Mouse (Mus musculus) adrenal gland (tissue): ENCODE results near the gene D630045J12Rik.

Source experiments
- intact Hi-C: fragments of 180-260 bp; cut with DNase I; formaldehyde crosslinking; loops from one replicate; pipeline ENCODE4 v1.15.1; 2025

The D630045J12Rik gene

DNA sequence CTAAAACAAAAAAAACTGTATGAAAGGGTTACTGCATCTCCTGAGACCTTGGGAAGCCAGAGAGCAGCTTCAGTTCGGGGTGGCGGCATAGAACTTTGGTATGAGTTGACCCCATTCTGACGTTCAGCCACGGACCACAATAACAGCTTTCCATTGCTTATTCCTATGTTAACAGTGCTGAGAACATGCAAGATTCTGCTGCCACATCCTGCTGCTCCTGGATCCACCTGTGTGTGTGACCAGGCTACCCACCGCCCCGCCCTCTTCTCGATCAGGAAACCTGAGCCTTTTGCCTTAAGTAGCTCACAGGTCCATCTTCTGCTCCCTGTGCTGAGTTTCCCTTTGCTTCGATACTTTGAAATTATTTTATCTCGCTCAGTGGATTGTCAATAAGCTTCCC lies 147.9 kb downstream of the D630045J12Rik start:
- intact Hi-C loops, result no loop called here

DNA sequence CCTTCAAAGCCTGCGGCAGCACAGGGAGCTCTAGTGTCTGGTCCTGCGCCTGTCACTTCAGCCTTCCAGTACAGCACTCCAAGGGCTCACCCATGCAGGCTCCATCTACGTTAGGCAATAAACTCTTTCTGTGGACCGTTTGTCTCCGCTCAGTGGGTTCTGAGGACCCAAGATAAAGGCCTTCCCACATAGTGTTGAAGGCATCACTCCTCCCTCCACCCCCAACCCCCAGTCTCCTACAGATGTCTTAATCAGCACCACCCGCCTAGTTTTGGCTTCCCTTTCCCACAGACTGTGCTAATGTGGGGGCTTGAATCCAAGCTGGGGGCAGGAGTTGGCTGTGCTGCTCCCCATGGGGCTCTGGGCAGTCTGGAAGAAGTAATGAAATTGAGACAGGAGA lies 150.0 kb downstream of the D630045J12Rik start:
- intact Hi-C loops, result no loop called here

DNA sequence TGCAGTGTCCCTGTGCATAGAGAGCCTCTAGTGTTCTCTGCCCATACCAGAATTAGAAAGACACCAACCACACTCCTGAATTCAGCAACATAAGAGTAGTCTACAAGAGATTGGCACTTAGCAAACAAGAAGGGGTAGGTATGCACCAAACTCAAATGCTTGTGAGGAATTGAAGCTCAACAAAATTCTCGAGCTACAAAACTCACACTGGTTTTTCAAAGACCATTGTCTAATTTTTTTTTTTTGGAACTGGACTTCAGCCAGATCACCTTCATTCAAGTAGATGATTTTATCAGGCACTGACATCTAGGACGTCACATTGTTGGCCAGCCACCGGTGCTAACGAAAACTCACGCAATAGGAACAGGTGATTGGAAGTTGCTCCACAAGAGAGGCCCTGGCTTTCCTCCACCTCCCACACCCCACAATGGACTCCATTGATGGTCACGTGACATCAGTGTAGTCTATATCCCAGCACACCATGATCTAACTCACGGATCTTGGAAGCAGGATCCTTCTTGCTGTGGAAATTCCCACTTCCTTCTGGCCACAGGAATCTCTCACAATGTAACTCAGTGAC lies 151.5 kb downstream of the D630045J12Rik start:
- intact Hi-C loops, result no loop called here

DNA sequence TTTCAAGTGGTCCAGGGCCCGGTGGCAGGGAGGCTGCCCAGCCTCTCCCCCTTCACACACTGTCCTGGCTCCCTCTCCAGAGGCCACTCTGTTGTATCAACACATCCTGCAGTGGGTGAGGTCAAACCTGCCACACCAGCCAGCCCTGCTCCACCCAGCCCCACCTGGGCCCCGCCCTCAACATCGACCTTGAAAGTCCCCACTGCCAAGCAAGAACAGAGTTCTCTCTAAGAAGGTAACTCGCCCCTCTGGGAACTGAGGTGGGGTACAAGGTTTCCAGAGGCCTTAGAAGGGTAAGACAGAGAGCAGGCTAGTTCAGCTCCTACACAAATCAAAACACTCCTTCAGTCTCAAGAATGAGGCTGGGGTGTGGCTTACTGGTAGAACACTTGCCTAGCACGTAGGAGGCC lies 156.8 kb downstream of the D630045J12Rik start:
- intact Hi-C loops, result no loop called here

DNA sequence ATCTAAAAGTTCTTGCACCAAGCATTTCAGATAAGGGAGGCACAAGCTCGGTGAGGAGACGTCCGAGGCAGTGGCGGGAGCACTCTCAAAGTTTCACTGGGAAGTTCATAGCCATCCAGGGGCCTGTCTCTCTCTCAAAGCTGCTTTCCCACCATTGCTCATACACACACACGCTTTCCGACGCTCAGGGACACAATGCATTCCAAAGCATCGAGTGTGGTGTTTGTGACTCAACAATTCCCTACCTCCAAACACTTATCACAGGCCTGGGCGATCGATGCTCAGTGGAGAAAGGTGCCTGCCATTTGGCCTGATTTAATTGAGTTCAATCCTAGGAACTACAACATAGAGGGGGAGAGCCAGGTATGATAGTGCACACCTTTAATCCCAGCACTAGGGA lies 159.1 kb downstream of the D630045J12Rik start:
- intact Hi-C loops, result no loop called here

DNA sequence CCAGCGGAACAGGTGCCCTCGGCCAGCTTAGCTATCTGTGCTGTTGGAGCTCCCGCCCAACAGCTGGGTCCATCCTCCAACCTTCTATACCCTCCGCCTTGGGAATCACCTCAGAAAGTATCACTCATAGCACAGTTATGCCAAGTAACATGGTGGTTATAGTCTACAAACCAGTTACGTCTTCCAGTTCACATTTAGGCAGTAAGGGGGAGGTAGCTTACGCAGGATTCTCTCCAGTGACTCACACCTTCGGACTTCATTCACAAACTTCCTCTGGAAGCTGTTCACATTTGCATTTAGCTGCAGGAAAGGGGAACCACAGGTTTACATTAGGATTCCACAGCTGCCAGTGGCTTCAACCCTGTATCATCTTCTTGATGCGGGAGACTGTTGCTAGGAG lies 161.3 kb downstream of the D630045J12Rik start:
- intact Hi-C loops, result no loop called here

DNA sequence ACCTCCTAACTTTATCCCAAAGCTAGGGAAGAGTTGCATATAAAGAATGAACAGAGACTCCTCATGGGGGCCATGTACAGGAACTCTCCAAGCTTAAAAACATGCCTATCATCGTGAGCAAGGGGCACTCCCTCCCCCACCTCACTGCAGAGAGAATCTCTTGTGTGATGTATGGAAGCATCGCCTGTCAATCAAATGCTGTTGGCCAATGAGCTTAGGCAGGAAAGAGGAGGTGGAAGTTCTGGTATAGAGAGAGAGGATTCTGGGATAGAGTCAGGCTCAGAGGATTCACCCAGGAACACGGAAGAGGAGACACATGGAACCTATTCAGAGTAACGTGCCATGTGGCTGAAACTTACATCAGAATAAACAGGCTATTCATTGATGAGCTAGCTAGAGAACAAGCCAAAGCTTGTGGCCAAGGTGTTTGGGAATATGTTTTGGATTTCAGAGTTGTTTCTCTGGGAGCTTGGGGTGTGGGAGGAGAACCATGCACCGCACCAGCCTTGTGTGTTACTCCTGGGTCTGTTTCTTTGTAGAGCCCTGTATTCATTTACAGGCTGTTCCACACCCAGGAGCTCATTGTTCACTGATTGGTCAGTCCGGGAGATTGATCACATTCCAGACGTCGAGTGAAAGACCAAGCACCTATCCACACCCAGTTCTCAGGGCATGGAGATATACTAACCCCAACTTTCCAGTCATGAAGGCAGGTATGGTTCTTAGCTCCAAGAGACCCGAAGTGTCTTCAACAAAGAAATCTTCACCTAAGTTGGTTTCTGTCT lies 166.4 kb downstream of the D630045J12Rik start:
- intact Hi-C loops, result no loop called here

DNA sequence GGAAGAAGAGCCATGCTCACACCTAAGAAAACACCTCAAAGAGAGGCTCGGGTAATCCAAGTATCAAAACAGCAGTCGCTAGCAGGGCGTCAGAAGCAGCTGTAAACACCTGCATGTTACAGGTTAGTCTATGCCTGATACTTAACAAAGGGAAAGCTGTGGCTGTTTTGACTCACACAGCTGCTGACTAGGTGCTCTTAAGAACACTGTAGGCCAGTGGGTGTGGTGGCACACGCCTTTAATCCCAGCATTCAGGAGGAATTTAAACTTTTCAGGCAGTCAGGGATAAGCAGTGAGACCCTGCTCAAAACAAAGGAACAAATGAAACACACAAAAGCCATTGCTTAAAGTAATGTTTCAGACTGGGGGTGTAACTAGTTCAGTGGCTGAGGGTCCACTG lies 170.6 kb downstream of the D630045J12Rik start:
- intact Hi-C loops, result no loop called here

DNA sequence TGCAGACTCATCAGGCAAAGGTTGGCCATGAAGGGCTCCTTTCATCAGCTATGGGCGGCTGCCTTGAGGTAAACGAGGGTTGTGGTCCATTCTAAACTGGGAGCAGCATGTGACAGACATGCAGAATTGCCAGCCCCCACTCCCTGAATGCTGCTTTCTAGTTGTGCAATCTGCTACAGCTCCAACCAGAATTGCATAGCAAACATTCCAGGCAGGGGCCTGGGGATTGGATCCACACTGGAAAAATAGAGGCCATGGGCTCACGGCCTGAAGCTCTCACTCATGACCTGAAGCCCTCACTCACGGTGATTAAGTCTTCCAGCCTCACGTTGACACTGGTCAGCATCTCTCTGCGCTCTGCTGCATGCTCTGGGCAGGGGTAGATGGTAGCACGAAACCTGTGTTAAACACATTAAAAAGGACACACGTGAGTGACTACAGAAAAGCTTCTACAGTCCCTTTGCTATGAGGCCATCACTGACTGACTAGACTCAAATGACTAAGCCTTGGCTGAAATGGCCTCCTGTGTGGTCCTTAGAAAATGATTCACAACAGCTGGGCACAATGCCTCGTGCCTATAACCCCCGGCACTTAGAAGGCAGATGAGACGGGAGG lies 172.0 kb downstream of the D630045J12Rik start:
- intact Hi-C loops, result no loop called here

DNA sequence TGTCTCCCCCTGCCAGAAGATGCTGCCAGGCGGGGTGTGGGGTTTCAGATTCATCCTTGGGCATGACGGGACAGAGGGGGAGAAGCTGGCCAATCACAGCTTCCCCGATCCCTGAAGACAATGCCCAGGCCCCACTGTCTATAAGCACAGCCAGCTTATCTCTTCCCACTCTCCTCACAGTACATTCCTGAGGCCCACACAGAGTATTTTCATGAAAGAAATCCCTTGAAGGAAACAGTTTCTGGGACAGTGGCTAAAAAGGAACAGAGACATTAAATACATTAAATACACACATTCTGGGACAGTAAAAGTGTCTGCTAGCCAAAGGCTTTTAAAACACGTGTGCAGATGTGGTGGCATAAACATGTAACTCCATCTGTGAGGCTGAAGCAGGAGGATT lies 173.4 kb downstream of the D630045J12Rik start:
- intact Hi-C loops, result no loop called here

DNA sequence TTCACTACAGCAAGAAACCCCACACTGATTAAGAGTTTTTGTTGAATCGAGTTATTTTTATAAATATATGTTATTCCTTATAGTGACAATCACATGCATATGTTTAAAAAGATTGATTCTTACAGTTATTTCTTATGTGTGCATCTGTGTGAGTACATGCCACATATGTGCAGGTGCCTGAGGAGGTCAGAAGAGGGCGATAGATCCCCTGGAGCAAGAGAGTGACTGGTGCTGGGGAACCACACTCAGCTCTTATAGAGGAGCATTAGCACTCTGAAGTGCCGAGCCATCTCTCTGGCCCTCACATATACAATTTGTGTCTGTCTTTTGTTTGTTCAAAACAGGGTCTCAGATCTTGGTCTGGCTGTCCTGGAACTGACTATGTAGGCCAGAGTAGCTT lies 180.2 kb downstream of the D630045J12Rik start:
- intact Hi-C loops, result no loop called here
